Mouse (Mus musculus) natural killer cell, adult 2 months (primary cell): Measurements from ENCODE around the gene Zfp677.
"Not testable (repeated sequence)": the region's sequence is repeated elsewhere in the genome, so short reads cannot be mapped to it uniquely, and the experiment has no call there.

Experiments used
- DNase-seq, 2 experiments: peaks; one replicate each; pipeline ENCODE4 v3.0.0; 2022; ENCODE audit warnings: low spot score in 2 of 2

Zfp677 gene

DNA sequence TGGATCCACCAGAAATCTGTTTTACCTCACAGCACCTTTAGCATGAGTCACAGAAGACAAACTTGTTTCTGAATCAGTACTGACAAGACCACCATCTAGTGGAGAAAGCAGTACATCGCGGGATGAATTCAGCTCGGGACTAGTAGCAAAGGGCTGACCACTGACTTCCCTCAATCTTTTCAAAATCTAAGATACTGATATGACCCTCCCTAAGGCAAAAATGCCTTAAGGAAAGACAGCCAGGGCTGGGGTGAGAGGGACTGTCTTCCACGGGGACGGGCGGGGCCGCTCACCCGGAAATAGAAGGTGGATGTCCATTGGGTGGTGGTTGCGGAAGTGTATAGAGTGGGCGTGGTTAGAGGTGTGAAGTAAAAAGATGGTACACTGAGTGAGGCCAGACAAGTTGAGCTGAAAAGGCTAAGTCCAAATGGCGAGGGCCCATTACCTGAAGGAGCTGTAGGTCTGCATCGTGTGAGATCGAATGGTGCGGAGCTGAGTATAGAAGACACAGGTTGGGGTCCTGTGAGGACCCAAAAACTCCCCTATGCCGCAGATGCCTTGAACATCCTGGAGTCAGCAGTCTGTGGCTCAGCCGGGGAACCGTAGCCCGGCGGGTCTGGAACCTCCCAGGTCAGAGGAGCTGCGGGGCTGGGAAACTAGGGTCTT lies at the start of gene Zfp677:
Gene Zfp677 (plus strand): TSS at position 358 of the 666 bp plus-strand sequence.
- peak; percentile 79 to 81 for DNase-seq

DNA sequence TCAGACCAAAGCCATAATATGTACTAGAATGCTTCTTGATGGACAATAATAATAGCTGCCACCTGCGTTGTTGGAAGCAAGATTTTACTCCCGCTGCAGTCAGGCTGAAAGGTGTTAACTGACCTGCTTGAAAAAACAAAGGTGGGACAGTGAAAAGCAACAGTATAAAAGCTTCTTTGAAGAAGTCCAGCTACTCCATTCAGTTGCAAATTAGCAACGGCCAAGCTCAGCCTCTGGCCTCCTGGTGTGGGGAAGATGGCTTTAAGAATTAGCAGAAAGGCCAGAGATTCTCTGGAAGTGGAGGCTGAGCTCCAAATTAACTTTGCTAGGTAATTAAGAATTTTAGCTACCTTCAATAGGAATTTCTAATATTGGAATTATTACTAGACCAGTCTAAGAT lies 15.5 kb upstream of the Zfp677 start:
- DNase-seq, result not testable (repeated sequence)

GRCm38 (mm10) chr17:21369925-21370719 lies 13.4 kb upstream of the Zfp677 start:
- peak; percentile 10 to 46 for DNase-seq

DNA sequence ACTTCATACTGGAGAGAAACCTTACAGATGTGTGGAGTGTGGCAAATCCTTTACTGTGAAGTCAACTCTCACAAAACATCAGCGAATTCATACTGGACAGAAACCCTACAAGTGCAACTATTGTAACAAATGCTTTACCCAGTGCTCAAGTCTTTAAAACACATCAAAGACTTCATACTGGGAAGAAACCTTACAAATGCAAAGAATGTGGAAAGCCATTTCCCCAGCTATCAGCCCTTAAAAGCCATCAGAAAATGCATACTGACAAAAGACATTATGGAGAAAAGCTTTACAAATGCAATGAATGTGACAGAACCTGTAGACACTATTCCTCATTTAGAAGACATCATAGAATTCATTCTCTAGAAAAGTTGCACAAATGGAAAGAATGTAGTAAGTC lies 8.2 kb upstream of the Zfp677 start:
- DNase-seq, result no peak

DNA sequence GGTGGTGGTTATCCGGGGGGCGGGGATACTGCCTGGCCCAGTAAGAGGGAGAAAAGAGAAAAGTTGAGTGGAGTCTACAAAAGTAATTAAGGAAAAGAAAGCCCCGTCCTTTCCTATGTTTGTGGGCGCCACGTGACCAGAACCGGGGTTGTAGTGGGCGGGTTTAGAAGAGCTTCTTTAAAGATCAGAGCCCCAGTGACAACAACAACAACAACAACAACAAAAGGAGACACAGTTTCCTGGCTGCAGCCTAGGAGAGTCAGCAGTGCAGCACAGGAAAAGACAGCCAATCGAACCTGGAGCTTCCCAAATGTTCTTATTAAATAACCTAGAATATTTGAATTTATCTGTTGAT lies 486 bp downstream of the Zfp677 start:
- DNase-seq, result no peak

DNA sequence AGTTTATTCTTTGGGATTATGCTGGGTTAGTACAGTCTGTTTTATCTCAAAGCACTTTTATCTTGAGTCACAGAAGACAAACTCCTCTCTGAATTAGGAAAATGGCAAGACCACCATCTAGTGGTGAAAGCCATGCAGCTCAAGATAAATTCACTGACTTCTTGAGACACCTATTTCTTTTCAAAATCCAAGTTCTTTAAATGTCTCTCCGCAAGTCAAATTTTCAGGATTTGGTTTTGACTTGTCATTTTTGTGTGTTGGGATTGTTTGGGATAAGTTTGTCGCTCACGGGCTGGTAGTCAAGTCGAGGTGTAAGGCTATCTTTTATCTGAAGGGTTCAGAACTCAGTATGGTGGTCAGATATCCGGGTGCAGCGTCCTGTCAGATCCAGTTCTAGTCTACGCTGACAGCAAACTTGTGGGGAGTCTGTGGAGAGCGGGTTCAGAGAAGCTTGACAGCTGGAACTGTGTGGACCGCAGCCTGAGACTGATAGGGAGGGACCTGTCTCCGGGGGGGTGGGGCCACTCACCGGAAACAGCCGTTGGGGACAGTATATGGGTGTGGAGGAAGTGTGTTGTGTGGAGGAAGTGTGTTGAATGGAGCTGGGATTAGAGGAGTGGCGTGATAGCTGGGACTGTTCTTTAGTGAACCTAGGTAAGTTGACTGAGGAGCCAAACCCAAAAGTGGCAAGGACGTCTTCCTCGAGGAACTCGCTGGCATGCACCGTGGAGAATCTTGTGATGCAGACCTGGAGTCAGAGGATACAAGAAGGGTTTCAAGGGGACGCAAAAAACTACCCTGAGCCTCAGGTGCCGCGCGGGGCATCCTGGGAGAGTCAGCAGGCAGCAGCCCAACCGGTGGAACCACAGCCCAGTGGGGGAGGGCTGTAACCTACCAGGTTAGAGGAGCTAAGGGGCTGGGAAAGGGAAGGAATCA lies 39.4 kb downstream of the Zfp677 start, which contains the start of gene Zfp54:
Gene Zfp54 (plus strand): TSS at position 564 of the 936 bp plus-strand sequence.
- peak; percentile 68 to 69 for DNase-seq

DNA sequence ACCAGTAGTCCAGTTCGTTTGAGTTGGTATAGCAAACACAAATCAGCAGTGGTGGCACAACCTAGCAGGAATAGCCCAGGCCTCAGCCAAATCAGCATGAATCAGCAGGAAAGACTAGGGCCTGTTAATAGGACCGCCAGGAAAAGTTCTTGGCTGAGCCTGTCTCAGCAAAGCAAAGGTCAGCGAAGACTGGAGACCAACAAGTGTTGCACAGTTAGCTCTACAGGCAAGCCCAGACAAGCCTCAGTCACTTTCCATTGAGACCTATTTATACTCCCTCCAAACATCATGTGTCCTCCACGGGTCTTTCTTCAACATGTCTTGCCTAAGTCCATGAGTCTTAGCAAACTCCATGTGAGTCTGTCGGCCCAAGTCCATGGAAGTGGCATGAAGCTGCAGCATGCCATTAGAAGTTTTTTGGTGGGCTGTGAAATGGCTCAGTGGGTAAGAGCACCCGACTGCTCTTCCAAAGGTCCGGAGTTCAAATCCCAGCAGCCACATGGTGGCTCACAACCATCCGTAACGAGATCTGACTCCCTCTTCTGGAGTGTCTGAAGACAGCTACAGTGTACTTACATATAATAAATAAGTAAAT lies 55.4 kb downstream of the Zfp677 start:
- DNase-seq, result not testable (repeated sequence)
